Mouse (Mus musculus) cerebellum, adult 11 months (tissue): Measurements from ENCODE around the gene Tcf7.
A peak's percentile ranks its signal among the peaks of the same experiment; 100 is the strongest.

Experiments used
- DNase-seq: peaks from one replicate; pipeline ENCODE4 v3.0.0; 2022

The Tcf7 gene

GRCm38 (mm10) chr11:52282774-52283595 lies at the start of gene Tcf7:
TSS of gene Tcf7 (minus strand) at chr11:52283014.
- DNase-seq = no peak

- no peak for DNase-seq
These were observed 44.5 kb upstream of the Tcf7 start for GRCm38 (mm10) chr11:52327313-52327712.

GRCm38 (mm10) chr11:52324442-52325367 lies 41.9 kb upstream of the Tcf7 start:
- DNase-seq = no peak

- DNase-seq = no peak
These were observed 38.7 kb upstream of the Tcf7 start for GRCm38 (mm10) chr11:52321540-52321939.

GRCm38 (mm10) chr11:52320529-52320928 lies 37.7 kb upstream of the Tcf7 start:
- DNase-seq = no peak

GRCm38 (mm10) chr11:52319664-52320063 lies 36.9 kb upstream of the Tcf7 start:
- DNase-seq = no peak

- no peak for DNase-seq
These were observed 35.6 kb upstream of the Tcf7 start for GRCm38 (mm10) chr11:52318445-52318844.

- no peak for DNase-seq
These were observed 31.4 kb upstream of the Tcf7 start for GRCm38 (mm10) chr11:52314102-52314793.

GRCm38 (mm10) chr11:52310709-52311108 lies 27.9 kb upstream of the Tcf7 start:
- no peak for DNase-seq

- DNase-seq = no peak
These were observed 26.7 kb upstream of the Tcf7 start for GRCm38 (mm10) chr11:52309487-52309886.

GRCm38 (mm10) chr11:52306431-52306830 lies 23.6 kb upstream of the Tcf7 start:
- DNase-seq = no peak

- DNase-seq = no peak
These were observed 22.5 kb upstream of the Tcf7 start for GRCm38 (mm10) chr11:52305266-52305665.

- no peak for DNase-seq
These were observed 19.9 kb upstream of the Tcf7 start for GRCm38 (mm10) chr11:52302668-52303067.

GRCm38 (mm10) chr11:52299687-52300086 lies 16.9 kb upstream of the Tcf7 start:
- DNase-seq = no peak

- no peak for DNase-seq
These were observed 16.1 kb upstream of the Tcf7 start for GRCm38 (mm10) chr11:52298955-52299354.

- peak; percentile 61 for DNase-seq
These were observed 14.5 kb upstream of the Tcf7 start for GRCm38 (mm10) chr11:52297352-52297751.

GRCm38 (mm10) chr11:52294103-52294502 lies 11.3 kb upstream of the Tcf7 start:
- no peak for DNase-seq

- no peak for DNase-seq
These were observed 10.1 kb upstream of the Tcf7 start for GRCm38 (mm10) chr11:52292894-52293293.

- DNase-seq = no peak
These were observed 9.5 kb upstream of the Tcf7 start for GRCm38 (mm10) chr11:52292346-52292745.

- DNase-seq = no peak
These were observed 4.1 kb upstream of the Tcf7 start for GRCm38 (mm10) chr11:52286958-52287305.

GRCm38 (mm10) chr11:52286301-52286957 lies 3.6 kb upstream of the Tcf7 start:
- DNase-seq = no peak
